In the genomic region with DNA sequence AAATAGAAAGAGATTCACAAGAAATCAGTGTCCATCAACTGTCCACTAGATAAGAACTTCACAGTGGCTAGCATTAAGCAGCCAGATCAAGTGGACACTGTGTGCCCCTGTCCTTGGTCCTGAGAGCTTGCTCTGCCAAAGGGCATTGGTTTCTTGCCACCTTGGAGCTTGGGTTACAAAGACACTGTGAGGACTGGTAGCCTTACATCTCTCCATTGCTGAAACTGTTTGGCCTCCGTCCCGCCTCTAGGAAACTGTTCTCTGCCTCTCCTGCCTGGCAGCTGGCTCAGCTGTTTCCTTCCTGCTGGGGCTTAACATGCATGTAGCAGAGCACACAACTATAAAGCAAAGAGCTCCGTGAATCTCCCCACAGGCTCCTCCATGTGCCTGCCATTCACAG, we compare ENCODE assay signal across 9 mouse cellular contexts. TPM values are rescaled to one million over a fixed set of nuclear protein-coding genes. Genes with fewer than 3 reads are reported as not detected.
DNase-seq lines count a peak whose midpoint lies in the region; ATAC-seq lines count a peak whose summit lies in the region.
"Had no signal": no experiment of that assay in that cellular context is flagged by ENCODE, and none has a peak within 500 bp of the region (broad histone marks: within the 10 kb centered on the region; RNA-seq: fewer than 3 reads in every experiment).

No protein-coding gene starts in this region.

- WGBS in kidney, embryonic 14.5 days, result 67% methylated on average over 3 of the region's 3 CpGs
- 46% methylated on average over 3 of the region's 3 CpGs for WGBS in embryonic facial prominence, embryonic 14.5 days
- WGBS in neural tube, embryonic 14.5 days, result 33% methylated on average over 3 of the region's 3 CpGs

- peak; percentile 19 to 67 for DNase-seq in kidney, postnatal 36 days
- DNase-seq in adrenal gland, adult 8-10 months, result peak; percentile 45
- DNase-seq in embryonic facial prominence, embryonic 14.5 days (ENCODE audit: low spot score), result peak; percentile 38
- no peak for DNase-seq in right cerebral cortex, adult 18-20 months
- no peak for DNase-seq in spleen, postnatal 4 days (ENCODE audit: low spot score in 2 of 2)
- DNase-seq in right cerebral cortex, postnatal 14 days, result no peak

- H3K9me3 ChIP-seq in kidney, embryonic 14.5 days (ENCODE audit: control insufficient read depth, low read length), result no peaks in the 10 kb centered on the region
- no peaks in the 10 kb centered on the region for H3K9me3 ChIP-seq in embryonic facial prominence, embryonic 14.5 days (ENCODE audit: control insufficient read depth, low read length)
- H3K9me3 ChIP-seq in neural tube, embryonic 14.5 days (ENCODE audit: control insufficient read depth, low read length), result no peaks in the 10 kb centered on the region

- no peak overlapping the region for H3K27ac ChIP-seq in kidney, embryonic 14.5 days (ENCODE audit: low read depth, low read length)
- H3K27ac ChIP-seq in embryonic facial prominence, embryonic 14.5 days (replicated peaks; ENCODE audit: low read depth, low read length), result no peak overlapping the region
- no peak overlapping the region for H3K27ac ChIP-seq in neural tube, embryonic 14.5 days (ENCODE audit: low read depth, low read length)

- no peak overlapping the region for H3K4me2 ChIP-seq in kidney, embryonic 14.5 days (replicated peaks; ENCODE audit: low read depth, low read length)
- no peak overlapping the region for H3K4me2 ChIP-seq in embryonic facial prominence, embryonic 14.5 days (ENCODE audit: low read depth, low read length)
- no peak overlapping the region for H3K4me2 ChIP-seq in neural tube, embryonic 14.5 days (ENCODE audit: low read depth, low read length)

- H3K9ac ChIP-seq in kidney, embryonic 14.5 days (ENCODE audit: low read depth, low read length), result no peak overlapping the region
- no peak overlapping the region for H3K9ac ChIP-seq in embryonic facial prominence, embryonic 14.5 days (ENCODE audit: low read depth, low read length)
- H3K9ac ChIP-seq in neural tube, embryonic 14.5 days (replicated peaks; ENCODE audit: low read depth, low read length), result peak overlapping the region; percentile 7; the same call in 1 of the 2 replicates

- no peaks in the 10 kb centered on the region for H3K4me1 ChIP-seq in kidney, embryonic 14.5 days (ENCODE audit: control insufficient read depth, insufficient read depth, low read length)
- H3K4me1 ChIP-seq in embryonic facial prominence, embryonic 14.5 days (ENCODE audit: control insufficient read depth, insufficient read depth, low read length), result peaks cover 9% of the 10 kb centered on the region; the same call in 1 of the 2 replicates
- H3K4me1 ChIP-seq in neural tube, embryonic 14.5 days (ENCODE audit: control insufficient read depth, insufficient read depth, low read length), result 0 out of 2 replicates have a peak, but pooled peaks cover 3% of the 10 kb centered on the region

- no peak for ATAC-seq in kidney, embryonic 14.5 days (ENCODE audit: low FRiP score, low TSS enrichment)
- ATAC-seq in embryonic facial prominence, embryonic 14.5 days (ENCODE audit: low read depth), result no peak
- no peak; the same call in 1 of the 2 replicates for ATAC-seq in neural tube, embryonic 14.5 days (ENCODE audit: low read depth)

- H3K36me3 ChIP-seq in kidney, embryonic 14.5 days (ENCODE audit: control insufficient read depth, insufficient read depth, low read length), result no peaks in the 10 kb centered on the region
- H3K36me3 ChIP-seq in embryonic facial prominence, embryonic 14.5 days (ENCODE audit: control insufficient read depth, insufficient read depth, low read length), result no peaks in the 10 kb centered on the region
- no peaks in the 10 kb centered on the region for H3K36me3 ChIP-seq in neural tube, embryonic 14.5 days (ENCODE audit: control insufficient read depth, insufficient read depth, low read length)

- no peaks in the 10 kb centered on the region for H3K27me3 ChIP-seq in kidney, embryonic 14.5 days (ENCODE audit: control insufficient read depth, insufficient read depth, low read length)
- no peaks in the 10 kb centered on the region for H3K27me3 ChIP-seq in embryonic facial prominence, embryonic 14.5 days (replicated peaks; ENCODE audit: control insufficient read depth, insufficient read depth, low read length)
- no peaks in the 10 kb centered on the region for H3K27me3 ChIP-seq in neural tube, embryonic 14.5 days (ENCODE audit: control insufficient read depth, insufficient read depth, low read length)

- no peak overlapping the region for H3K4me3 ChIP-seq in kidney, embryonic 14.5 days (ENCODE audit: low read length)
- H3K4me3 ChIP-seq in embryonic facial prominence, embryonic 14.5 days (ENCODE audit: low read depth, low read length), result no peak overlapping the region
- no peak overlapping the region for H3K4me3 ChIP-seq in neural tube, embryonic 14.5 days (ENCODE audit: low read depth, low read length)

RNA-seq across cellular contexts. Expression of a gene that starts 26.9 kb away (rescaled TPM):
- 1.0 and 1.1 TPM in 2 replicates for polyA plus RNA-seq in kidney, embryonic 14.5 days (2014; fragmentation: Nextera tagmentation; extraction: Ambion mirVana)
- 1 to 10 TPM in 2 of 4 experiments, under 1 TPM in 2; 0.29 to 1.1 (median 0.89) TPM for total RNA-seq in adrenal gland, adult 8-10 months (2022)
- 0.64 and 1.1 TPM in 2 replicates for polyA plus RNA-seq in embryonic facial prominence, embryonic 14.5 days (2014; fragmentation: Nextera tagmentation; extraction: Ambion mirVana)
- polyA plus RNA-seq in neural tube, embryonic 14.5 days (2014; fragmentation: Nextera tagmentation; extraction: Ambion mirVana), result 0.11 and 0.62 TPM in 2 replicates
- total RNA-seq: layer of hippocampus, postnatal 10 days had no signal

RNA-seq across cellular contexts. Expression of a gene that starts 42.1 kb away (rescaled TPM):
- 19.7 and 29.9 TPM in 2 replicates for polyA plus RNA-seq in kidney, embryonic 14.5 days (2014; fragmentation: Nextera tagmentation; extraction: Ambion mirVana)
- total RNA-seq in adrenal gland, adult 8-10 months (2022), result 10 to 100 TPM; 13.7 to 15.1 (median 14.1) TPM
- polyA plus RNA-seq in embryonic facial prominence, embryonic 14.5 days (2014; fragmentation: Nextera tagmentation; extraction: Ambion mirVana), result 18.8 and 21.2 TPM in 2 replicates
- 36.3 and 36.6 TPM in 2 replicates for polyA plus RNA-seq in neural tube, embryonic 14.5 days (2014; fragmentation: Nextera tagmentation; extraction: Ambion mirVana)

RNA-seq across cellular contexts. Expression of a gene that starts 58.4 kb away (rescaled TPM):
- 3.4 and 6.8 TPM in 2 replicates for polyA plus RNA-seq in kidney, embryonic 14.5 days (2014; fragmentation: Nextera tagmentation; extraction: Ambion mirVana)
- total RNA-seq in adrenal gland, adult 8-10 months (2022), result 1 to 10 TPM; 1.8 to 4.4 (median 3.3) TPM
- polyA plus RNA-seq in embryonic facial prominence, embryonic 14.5 days (2014; fragmentation: Nextera tagmentation; extraction: Ambion mirVana), result 2.4 and 2.8 TPM in 2 replicates
- 0.60 and 1.2 TPM in 2 replicates for polyA plus RNA-seq in neural tube, embryonic 14.5 days (2014; fragmentation: Nextera tagmentation; extraction: Ambion mirVana)

Comparison
In these comparisons a context has a peak if more than half of its experiments do, and no peak if none do; other contexts are left out.
1. DNase-seq: peak in kidney, postnatal 36 days (2 of 2), adrenal gland, adult 8-10 months (single experiment) and embryonic facial prominence, embryonic 14.5 days (single experiment); none in right cerebral cortex, adult 18-20 months (single experiment), spleen, postnatal 4 days (0 of 2) and right cerebral cortex, postnatal 14 days (single experiment).